Mouse (Mus musculus) heart, adult 2 months (tissue): ENCODE results near the gene C77080.

Source experiments
- CTCF ChIP-seq: fragments of 200-600 bp; IDR thresholded peaks from 2 replicates; pipeline ENCODE4 v1.8.1; 2022; ENCODE audit warnings: antibody characterized with exemption, mild to moderate bottlenecking, moderate library complexity
- EP300 ChIP-seq: fragments of 200-500 bp; IDR thresholded peaks from 2 replicates; pipeline ENCODE4 v1.6.1; 2011; ENCODE audit warnings: low read depth, low read length, control low read depth; ENCODE audit not compliant: insufficient read depth
- POLR2A ChIP-seq: fragments of 200-500 bp; IDR thresholded peaks from 2 replicates; pipeline ENCODE4 v1.6.1; 2011; ENCODE audit warnings: mild to moderate bottlenecking, low read depth, low read length, control low read depth; ENCODE audit not compliant: insufficient read depth

DNA sequence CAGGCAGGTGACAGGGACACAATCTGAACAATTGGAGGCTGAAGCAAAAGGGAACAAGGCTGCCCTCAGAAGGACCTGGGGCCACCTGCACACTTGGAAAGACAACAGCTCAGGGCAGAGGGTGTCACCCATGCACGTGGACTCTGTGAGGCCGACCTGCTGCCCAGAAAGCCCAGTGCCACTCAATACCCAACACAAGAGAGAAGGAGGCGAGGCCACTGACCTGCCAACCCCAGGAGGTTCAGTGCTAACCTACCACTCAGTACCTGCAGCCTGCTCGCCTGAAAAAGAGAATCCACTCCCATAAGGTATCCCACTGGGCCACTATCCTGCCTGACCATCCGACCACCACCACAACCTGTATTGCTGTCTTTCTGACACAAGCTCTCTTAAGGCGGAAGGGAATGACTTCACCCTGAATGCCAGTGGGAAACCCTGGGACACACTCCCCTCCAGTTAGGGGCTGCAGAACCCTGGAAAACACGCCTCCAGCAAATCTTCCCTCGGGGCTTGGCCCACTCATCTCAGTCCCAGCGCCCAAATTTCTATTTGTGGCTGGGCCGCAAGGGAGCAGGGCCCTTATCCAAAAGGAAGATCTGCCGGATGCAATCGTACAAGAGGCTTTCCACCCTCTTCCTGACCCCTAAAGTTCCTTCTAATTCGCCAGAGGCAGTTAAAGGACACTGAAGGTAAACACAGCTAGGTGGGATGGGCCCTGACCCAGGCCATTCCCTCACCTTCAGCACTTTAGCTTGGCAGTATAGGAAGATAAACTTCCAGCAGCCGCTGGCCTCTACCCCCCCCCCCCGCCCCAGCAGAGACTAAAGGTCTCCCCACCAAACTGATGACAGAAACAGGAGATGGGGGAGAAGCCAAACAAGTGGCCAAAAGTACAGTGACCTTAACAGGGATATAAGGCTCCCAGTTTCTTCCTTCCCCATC, 14.6 kb downstream of the C77080 start:
- TF ChIP-seq CTCF = 0 out of 2 replicates have a peak, but pooled peaks have one; percentile 1
- no peak for TF ChIP-seq POLR2A
- no peak for TF ChIP-seq EP300
